In the genomic region with DNA sequence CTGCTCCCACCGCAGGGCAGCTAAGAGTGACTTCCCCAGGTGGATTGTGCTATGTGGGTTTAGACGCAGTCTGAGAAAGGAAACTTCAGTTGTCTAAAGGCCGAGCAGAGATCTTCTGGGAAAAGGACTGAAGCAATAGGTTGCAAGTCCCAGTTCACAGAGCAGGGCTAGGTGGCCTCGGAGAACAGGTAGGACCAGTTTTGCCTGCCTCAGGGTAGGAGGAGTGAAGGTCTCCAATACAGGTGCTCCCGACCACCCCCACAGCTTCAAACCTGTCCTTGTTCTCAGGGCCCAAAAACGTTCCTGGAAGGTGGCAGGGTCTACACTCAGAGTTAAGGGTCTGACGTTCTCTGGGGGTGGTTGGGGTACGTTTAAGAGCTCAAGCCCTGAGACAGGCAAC, we compare ENCODE assay signal across 8 mouse cellular contexts. TPM values are rescaled to one million over a fixed set of nuclear protein-coding genes. Genes with fewer than 3 reads are reported as not detected.
DNase-seq lines count a peak whose midpoint lies in the region; ATAC-seq lines count a peak whose summit lies in the region.

A gene (plus strand): TSS at position 343 of the 400 bp plus-strand sequence.

- no peaks in the 10 kb centered on the region for H3K4me1 ChIP-seq in neural tube, embryonic 11.5 days (ENCODE audit: control insufficient read depth, insufficient read depth, low read length)
- no peaks in the 10 kb centered on the region for H3K4me1 ChIP-seq in forebrain, embryonic 11.5 days (replicated peaks; ENCODE audit: control insufficient read depth, insufficient read depth, low read length)

- no peak for ATAC-seq in neural tube, embryonic 11.5 days (ENCODE audit: insufficient read depth, low FRiP score, low TSS enrichment)
- ATAC-seq in forebrain, embryonic 11.5 days (replicated peaks; ENCODE audit: low FRiP score): no peak
- ATAC-seq in megakaryocyte, adult 5-6 weeks (ENCODE audit: poor library complexity, severe bottlenecking): no peak

- no peak within 1 kb of the TSS for H3K9ac ChIP-seq in neural tube, embryonic 11.5 days (ENCODE audit: low read length)
- no peak within 1 kb of the TSS for H3K9ac ChIP-seq in forebrain, embryonic 11.5 days (ENCODE audit: low read length)

- no peak for DNase-seq in neural tube, embryonic 11.5 days (ENCODE audit: low spot score)
- DNase-seq in neural tube, embryonic 10.5 days (ENCODE audit: extremely low spot score, low spot score): no peak
- DNase-seq in forebrain, embryonic 11.5 days (ENCODE audit: low spot score): no peak
- DNase-seq in heart, postnatal 4 days: no peak
- no peak for DNase-seq in layer of hippocampus, postnatal 25 days (ENCODE audit: extremely low spot score in 1 of 2, low spot score in 1 of 2)
- DNase-seq in right cerebral cortex, adult 18-20 months: no peak
- no peak for DNase-seq in right cerebral cortex, postnatal 36 days (ENCODE audit: low spot score in 2 of 2)

- no peak within 1 kb of the TSS for H3K4me2 ChIP-seq in neural tube, embryonic 11.5 days (ENCODE audit: low read depth)
- H3K4me2 ChIP-seq in forebrain, embryonic 11.5 days (ENCODE audit: low read depth, low read length, severe bottlenecking): no peak within 1 kb of the TSS

- H3K9me3 ChIP-seq in neural tube, embryonic 11.5 days (ENCODE audit: control insufficient read depth, low read length): no peaks in the 10 kb centered on the region
- no peaks in the 10 kb centered on the region for H3K9me3 ChIP-seq in forebrain, embryonic 11.5 days (ENCODE audit: control insufficient read depth, low read length)

- no peaks in the 10 kb centered on the region for H3K27me3 ChIP-seq in neural tube, embryonic 11.5 days (ENCODE audit: control insufficient read depth, insufficient read depth, low read length)
- H3K27me3 ChIP-seq in forebrain, embryonic 11.5 days (ENCODE audit: control insufficient read depth, insufficient read depth, low read length): no peaks in the 10 kb centered on the region

- 58% methylated on average over 8 of the region's 8 CpGs for WGBS in neural tube, embryonic 11.5 days
- WGBS in forebrain, embryonic 11.5 days: 63% methylated on average over 8 of the region's 8 CpGs

- H3K36me3 ChIP-seq in neural tube, embryonic 11.5 days (ENCODE audit: control insufficient read depth, insufficient read depth, low read length): no peaks in the 10 kb centered on the region
- H3K36me3 ChIP-seq in forebrain, embryonic 11.5 days (ENCODE audit: control insufficient read depth, insufficient read depth, low read length): no peaks in the 10 kb centered on the region

- H3K27ac ChIP-seq in neural tube, embryonic 11.5 days (ENCODE audit: low read depth, low read length): no peak within 1 kb of the TSS
- H3K27ac ChIP-seq in forebrain, embryonic 11.5 days (ENCODE audit: low read depth, low read length): no peak within 1 kb of the TSS

- H3K4me3 ChIP-seq in neural tube, embryonic 11.5 days (ENCODE audit: low read depth, low read length): no peak within 1 kb of the TSS
- H3K4me3 ChIP-seq in forebrain, embryonic 11.5 days (ENCODE audit: low read depth, low read length): no peak within 1 kb of the TSS

RNA-seq across cellular contexts. Expression of the gene that starts here (rescaled TPM):
- 10.5 and 12.0 TPM in 2 replicates for polyA plus RNA-seq in neural tube, embryonic 11.5 days (2014; fragmentation: Nextera tagmentation; extraction: Ambion mirVana)
- polyA plus RNA-seq in forebrain, embryonic 11.5 days (2014; fragmentation: Nextera tagmentation; extraction: Ambion mirVana): 13.3 and 16.7 TPM in 2 replicates
- total RNA-seq in heart, postnatal 4 days (2021): 100 to 1,000 TPM; 133 to 134 TPM
- total RNA-seq in layer of hippocampus, postnatal 25 days (2021): 100 to 1,000 TPM; 206 to 232 TPM
- 117 and 122 TPM in 2 replicates for total RNA-seq in megakaryocyte, adult 5-6 weeks (2015)
- 166 and 187 TPM in 2 replicates for total RNA-seq in megakaryocyte, adult 5-6 weeks (2017)
